Mouse (Mus musculus): ENCODE measurements at regions not wholly inside any gene's neighbourhood (a gene's known extent, or its start where the extent isn't known, plus 50 kb on each side); places are given as distances from the start of the nearest gene placed in this dataset.
"Not testable (repeated sequence)": the region's sequence is repeated elsewhere in the genome, so short reads cannot be mapped to it uniquely, and the experiment has no call there.

DNA sequence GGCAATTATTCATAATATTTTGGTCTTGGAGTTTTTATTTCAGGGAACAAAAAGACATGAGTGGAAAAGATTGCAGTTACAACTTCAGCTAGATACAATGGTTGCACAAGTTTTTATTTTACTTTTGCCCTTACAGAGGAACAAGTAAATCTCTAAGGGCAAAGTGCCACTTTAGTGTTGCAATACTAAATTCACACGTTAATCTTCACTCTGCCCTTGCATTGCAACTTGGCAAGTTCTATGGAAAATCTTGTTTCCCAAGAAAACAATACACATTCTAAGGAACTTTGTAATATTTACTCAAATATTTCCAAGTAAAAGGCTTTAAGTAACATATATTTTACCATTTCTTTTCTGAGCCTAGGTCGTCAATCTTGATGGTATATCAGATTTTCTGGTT, 85.9 kb downstream of the Chil6 start:
- Histone ChIP-seq H3K4me2 (ENCODE audit: low read depth, low read length, severe bottlenecking) (no peak overlapping the region), H3K4me3 (ENCODE audit: low read depth, low read length) (no peak overlapping the region), H3K27ac (ENCODE audit: low read depth, low read length) (no peak overlapping the region), H3K9me3 (ENCODE audit: control insufficient read depth, low read length) (no peaks in the 10 kb centered on the region), H3K9ac (ENCODE audit: low read length) (no peak overlapping the region), H3K36me3 (ENCODE audit: control insufficient read depth, insufficient read depth, low read length) (no peaks in the 10 kb centered on the region), H3K27me3 (ENCODE audit: control insufficient read depth, insufficient read depth, low read length) (no peaks in the 10 kb centered on the region), H3K4me1 (replicated peaks; ENCODE audit: control insufficient read depth, insufficient read depth, low read length) (no peaks in the 10 kb centered on the region)
- no peak for DNase-seq (ENCODE audit: low spot score)
- WGBS: 81% methylated on average over 2 of the region's 2 CpGs
- ATAC-seq (replicated peaks; ENCODE audit: low FRiP score): no peak

DNA sequence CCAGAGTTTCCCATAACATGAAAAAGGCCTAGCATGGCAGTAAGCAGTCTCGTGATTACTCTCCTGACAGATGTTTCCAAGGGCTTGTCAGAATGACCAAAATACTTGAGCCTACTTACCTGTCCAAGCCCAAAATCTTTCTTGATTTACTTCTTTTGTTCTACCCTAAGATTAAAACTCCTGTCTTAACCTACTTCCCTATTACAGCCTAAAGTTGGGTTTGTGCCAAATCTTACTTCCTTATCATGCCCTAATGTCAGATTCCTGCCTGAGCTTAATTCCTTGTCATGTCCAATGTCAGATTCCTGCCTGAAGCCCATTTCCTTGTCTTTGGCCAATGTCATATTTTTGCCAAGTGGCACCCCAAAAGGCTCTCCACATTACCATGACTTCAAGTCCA, 89.0 kb downstream of the Chil6 start:
- ATAC-seq (replicated peaks; ENCODE audit: low FRiP score): no peak
- no peak for DNase-seq (ENCODE audit: low spot score)

DNA sequence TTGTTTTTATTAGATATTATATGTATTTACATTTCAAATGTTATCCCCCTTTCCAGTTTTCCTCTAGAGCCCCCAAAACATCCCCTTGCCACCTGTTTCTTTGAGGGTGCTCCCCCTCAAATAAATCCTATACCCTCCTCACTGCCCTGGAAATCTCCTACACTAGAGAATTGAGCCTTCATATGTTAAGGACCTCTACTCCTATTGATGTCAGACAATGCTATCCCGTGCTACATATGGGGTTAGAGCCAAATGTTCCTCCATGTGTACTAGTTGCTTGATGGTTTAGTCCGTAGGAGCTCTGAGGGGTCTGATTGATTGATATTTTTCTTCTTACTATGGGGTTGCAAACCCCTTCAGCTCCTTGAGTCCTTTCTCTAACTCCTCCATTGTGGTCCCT, 73.6 kb upstream of the Chil4 start:
- H3K9ac ChIP-seq (ENCODE audit: low read length): no peak overlapping the region
- no peak overlapping the region for H3K4me3 ChIP-seq (ENCODE audit: low read depth, low read length)
- 77% methylated on average over 2 of the region's 2 CpGs for WGBS
- no peaks in the 10 kb centered on the region for H3K4me1 ChIP-seq (replicated peaks; ENCODE audit: control insufficient read depth, insufficient read depth, low read length)
- H3K27me3 ChIP-seq (ENCODE audit: control insufficient read depth, insufficient read depth, low read length): no peaks in the 10 kb centered on the region
- H3K36me3 ChIP-seq (ENCODE audit: control insufficient read depth, insufficient read depth, low read length): no peaks in the 10 kb centered on the region
- ATAC-seq (replicated peaks; ENCODE audit: low FRiP score) (peak; percentile 37; the same call in 1 of the 2 replicates), DNase-seq (ENCODE audit: low spot score) (no peak)
- no peak overlapping the region for H3K27ac ChIP-seq (ENCODE audit: low read depth, low read length)
- no peaks in the 10 kb centered on the region for H3K9me3 ChIP-seq (ENCODE audit: control insufficient read depth, low read length)
- no peak overlapping the region for H3K4me2 ChIP-seq (ENCODE audit: low read depth, low read length, severe bottlenecking)

More for the DNA sequence above, 89.0 kb downstream of the Chil6 start:
- no peak overlapping the region for H3K9ac ChIP-seq (ENCODE audit: low read length)
- no peaks in the 10 kb centered on the region for H3K36me3 ChIP-seq (ENCODE audit: control insufficient read depth, insufficient read depth, low read length)
- H3K27me3 ChIP-seq (ENCODE audit: control insufficient read depth, insufficient read depth, low read length): no peaks in the 10 kb centered on the region
- H3K27ac ChIP-seq (ENCODE audit: low read depth, low read length): no peak overlapping the region
- no peaks in the 10 kb centered on the region for H3K9me3 ChIP-seq (ENCODE audit: control insufficient read depth, low read length)
- no peak overlapping the region for H3K4me3 ChIP-seq (ENCODE audit: low read depth, low read length)
- H3K4me2 ChIP-seq (ENCODE audit: low read depth, low read length, severe bottlenecking): no peak overlapping the region
- H3K4me1 ChIP-seq (replicated peaks; ENCODE audit: control insufficient read depth, insufficient read depth, low read length): no peaks in the 10 kb centered on the region
- WGBS: 88% methylated on average over 1 of the region's 1 CpGs

DNA sequence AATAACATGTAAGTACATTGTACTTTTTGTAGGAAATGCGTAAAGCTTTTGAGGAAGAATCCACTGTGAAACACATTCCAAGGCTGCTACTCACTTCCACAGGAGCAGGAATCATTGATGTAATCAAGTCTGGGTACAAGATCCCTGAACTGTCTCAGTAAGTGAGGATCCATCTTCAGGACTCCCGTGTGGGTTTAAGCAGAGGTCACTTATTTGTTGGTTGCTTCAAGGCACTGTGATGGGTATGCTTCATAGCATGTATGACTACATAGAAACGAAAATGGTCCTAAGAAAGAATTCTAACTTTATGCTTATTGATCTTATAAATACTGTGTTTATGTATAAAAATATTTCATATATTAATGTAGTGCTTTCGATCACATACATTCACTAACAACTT, 72.6 kb upstream of the Chil4 start:
- H3K4me1 ChIP-seq (replicated peaks; ENCODE audit: control insufficient read depth, insufficient read depth, low read length): no peaks in the 10 kb centered on the region
- DNase-seq (ENCODE audit: low spot score) (no peak), ATAC-seq (replicated peaks; ENCODE audit: low FRiP score) (peak; percentile 36; the same call in 1 of the 2 replicates)
- H3K36me3 ChIP-seq (ENCODE audit: control insufficient read depth, insufficient read depth, low read length): no peaks in the 10 kb centered on the region
- H3K4me2 ChIP-seq (ENCODE audit: low read depth, low read length, severe bottlenecking): no peak overlapping the region
- H3K9ac ChIP-seq (ENCODE audit: low read length): no peak overlapping the region
- H3K4me3 ChIP-seq (ENCODE audit: low read depth, low read length): no peak overlapping the region
- no peak overlapping the region for H3K27ac ChIP-seq (ENCODE audit: low read depth, low read length)
- no peaks in the 10 kb centered on the region for H3K27me3 ChIP-seq (ENCODE audit: control insufficient read depth, insufficient read depth, low read length)
- no peaks in the 10 kb centered on the region for H3K9me3 ChIP-seq (ENCODE audit: control insufficient read depth, low read length)
- 85% methylated on average over 4 of the region's 4 CpGs for WGBS

DNA sequence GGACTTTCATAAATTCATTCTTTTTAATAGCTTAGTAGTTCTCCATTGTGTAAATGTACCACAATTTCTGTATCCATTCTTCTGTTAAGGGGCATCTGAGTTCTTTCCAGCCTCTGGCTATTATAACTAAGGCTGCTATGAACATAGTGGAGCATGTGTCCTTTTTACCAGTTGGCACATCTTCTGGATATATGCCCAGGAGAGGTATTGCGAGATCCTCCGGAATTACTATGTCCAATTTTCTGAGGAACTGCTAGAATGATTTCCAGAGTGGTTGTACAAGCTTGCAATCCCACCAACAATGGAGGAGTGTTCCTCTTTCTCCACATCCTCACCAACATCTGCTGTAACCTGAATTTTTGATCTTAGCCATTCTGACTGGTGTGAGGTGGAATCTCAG, 59.3 kb upstream of the Chil4 start:
- ATAC-seq (replicated peaks; ENCODE audit: low FRiP score); H3K4me3 ChIP-seq (ENCODE audit: low read depth, low read length): not testable (repeated sequence)
- WGBS: 88% methylated on average over 2 of the region's 2 CpGs

DNA sequence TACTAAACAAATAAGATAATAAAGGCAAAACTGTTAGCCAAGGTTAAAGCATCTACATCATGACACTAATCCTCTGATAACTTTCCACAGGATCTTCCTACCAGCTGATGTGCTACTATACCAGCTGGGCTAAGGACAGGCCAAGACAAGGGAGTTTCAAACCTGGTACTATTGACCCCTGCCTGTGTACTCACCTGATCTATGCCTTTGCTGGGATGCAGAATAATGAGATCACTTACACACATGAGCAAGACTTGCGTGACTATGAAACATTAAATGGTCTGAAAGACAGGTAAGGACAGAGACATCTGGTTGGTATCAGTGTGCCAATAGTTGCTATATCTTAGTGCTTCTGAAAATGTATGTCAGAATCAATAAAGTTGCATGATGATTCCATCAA, 56.4 kb upstream of the Chil4 start:
- H3K9ac ChIP-seq (ENCODE audit: low read length); H3K27me3 ChIP-seq (ENCODE audit: control insufficient read depth, insufficient read depth, low read length); H3K36me3 ChIP-seq (ENCODE audit: control insufficient read depth, insufficient read depth, low read length); H3K4me2 ChIP-seq (ENCODE audit: low read depth, low read length, severe bottlenecking); H3K4me3 ChIP-seq (ENCODE audit: low read depth, low read length); H3K27ac ChIP-seq (ENCODE audit: low read depth, low read length); DNase-seq (ENCODE audit: low spot score); H3K9me3 ChIP-seq (ENCODE audit: control insufficient read depth, low read length); H3K4me1 ChIP-seq (replicated peaks; ENCODE audit: control insufficient read depth, insufficient read depth, low read length): not testable (repeated sequence)
- ATAC-seq (replicated peaks; ENCODE audit: low FRiP score): peak; percentile 51; the same call in 1 of the 2 replicates
- WGBS: 83% methylated on average over 1 of the region's 1 CpGs

More for the DNA sequence above, 59.3 kb upstream of the Chil4 start:
- H3K9ac ChIP-seq (ENCODE audit: low read length); H3K9me3 ChIP-seq (ENCODE audit: control insufficient read depth, low read length); H3K4me2 ChIP-seq (ENCODE audit: low read depth, low read length, severe bottlenecking); H3K4me1 ChIP-seq (replicated peaks; ENCODE audit: control insufficient read depth, insufficient read depth, low read length); DNase-seq (ENCODE audit: low spot score); H3K27ac ChIP-seq (ENCODE audit: low read depth, low read length); H3K27me3 ChIP-seq (ENCODE audit: control insufficient read depth, insufficient read depth, low read length); H3K36me3 ChIP-seq (ENCODE audit: control insufficient read depth, insufficient read depth, low read length): not testable (repeated sequence)
